Mouse (Mus musculus): ENCODE data around the gene T.

Gene T

DNA sequence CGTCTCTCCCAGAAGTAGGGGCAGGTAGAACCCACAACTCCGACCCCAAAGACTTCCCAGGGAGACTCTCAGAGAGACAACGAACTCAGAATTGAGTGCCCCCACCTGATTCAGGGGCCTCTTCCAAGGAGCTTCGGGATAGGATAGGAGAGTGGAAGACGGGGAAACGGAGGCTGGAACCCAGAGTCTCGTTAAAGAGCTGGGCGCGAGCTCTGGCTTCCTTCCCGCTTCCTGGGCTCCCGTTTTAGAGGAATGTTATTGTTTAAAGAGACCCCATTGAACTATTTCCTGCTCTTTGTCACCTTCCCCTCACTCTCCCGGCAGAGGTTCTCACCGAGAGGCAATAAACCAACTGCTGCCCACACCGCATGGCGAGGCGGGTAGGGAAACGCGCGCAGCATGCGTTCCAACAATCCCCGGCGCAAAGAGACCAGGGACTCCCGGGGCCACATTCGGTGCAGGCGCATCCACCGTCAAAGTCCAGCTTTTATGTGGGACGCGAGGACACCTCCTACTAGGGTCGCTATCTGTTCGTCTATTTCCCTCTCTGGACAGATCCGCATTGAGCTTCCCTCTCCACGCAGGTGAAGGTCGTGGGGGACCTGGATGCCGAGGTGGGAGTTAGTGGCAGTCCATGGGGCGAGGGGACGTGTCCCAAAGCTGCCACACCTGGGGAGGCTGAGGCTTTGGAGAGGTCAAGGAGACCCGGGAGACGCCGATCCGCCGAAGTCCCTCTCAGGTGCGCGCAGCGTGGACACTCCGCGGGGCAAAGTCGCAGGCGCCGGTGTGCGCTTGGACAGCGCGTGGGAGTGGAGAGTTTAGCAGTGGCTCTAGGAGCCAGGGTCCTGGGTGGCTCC is 874 bp upstream of the T start:
- DNase-seq: no peak

GRCm38 (mm10) chr17:8436184-8436583 is 2.0 kb downstream of the T start:
- DNase-seq: no peak

DNA sequence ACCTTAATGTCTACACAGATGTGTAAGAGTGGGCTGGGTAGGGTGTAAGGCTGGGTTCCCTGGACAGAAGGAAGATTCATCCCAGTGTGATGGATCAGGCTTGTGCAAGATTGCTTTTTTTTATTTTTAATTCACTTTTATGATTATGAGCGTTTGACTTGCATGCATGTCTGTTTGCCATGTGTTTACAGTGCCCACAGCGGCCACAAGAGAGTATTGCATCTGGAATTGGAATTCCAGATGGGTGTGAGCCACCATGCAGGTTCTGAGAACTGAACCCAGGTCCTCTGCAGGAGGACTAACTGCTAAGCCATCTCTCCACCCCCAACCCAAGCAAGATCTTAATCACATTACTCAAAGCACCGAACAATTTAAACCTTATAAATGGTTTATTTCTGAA is 9.8 kb downstream of the T start:
- DNase-seq: no peak

DNA sequence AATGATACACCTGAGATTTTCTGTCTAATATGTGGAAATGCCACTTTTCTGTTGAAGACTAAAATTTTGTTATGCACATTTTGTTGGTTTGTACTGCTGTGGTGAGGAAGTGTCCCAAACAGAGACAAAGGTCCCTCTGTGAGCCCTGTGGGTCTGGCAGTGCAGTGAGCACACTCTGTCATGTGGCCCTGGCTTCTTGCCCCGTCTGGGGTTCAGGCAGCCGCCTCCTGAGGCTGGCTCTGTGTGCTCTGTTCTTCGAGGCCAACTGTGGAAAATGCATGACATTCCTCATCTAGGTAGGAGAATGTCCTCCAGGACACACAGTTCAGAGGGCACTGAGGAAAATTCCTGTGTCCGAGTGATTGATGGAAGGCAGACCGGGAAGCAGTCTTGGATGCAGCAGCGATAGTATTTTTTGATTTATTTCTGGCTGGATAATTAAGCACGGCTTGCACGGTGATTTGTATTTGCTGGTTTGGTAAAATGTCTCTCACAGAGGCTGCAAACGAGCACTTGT is 13.5 kb downstream of the T start:
- DNase-seq: no peak

DNA sequence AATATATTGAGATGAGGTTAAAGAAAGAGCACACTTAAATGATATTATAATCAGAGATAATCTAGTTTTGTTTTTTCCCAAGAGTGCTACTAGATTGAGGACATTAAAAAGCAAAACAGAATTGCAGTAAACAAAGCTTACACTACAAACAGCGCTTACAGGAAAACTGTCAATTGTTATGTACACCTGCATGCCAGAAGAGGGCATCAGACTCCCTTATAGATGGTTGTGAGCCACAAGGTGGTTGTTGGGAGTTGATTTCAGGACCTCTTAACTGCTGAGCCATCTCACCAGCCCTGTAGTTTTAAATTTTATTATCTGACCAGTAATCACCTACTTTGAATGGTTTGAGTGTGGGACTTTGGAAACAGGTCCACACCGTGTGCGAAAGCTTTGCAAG is 14.1 kb downstream of the T start:
- DNase-seq: no peak

DNA sequence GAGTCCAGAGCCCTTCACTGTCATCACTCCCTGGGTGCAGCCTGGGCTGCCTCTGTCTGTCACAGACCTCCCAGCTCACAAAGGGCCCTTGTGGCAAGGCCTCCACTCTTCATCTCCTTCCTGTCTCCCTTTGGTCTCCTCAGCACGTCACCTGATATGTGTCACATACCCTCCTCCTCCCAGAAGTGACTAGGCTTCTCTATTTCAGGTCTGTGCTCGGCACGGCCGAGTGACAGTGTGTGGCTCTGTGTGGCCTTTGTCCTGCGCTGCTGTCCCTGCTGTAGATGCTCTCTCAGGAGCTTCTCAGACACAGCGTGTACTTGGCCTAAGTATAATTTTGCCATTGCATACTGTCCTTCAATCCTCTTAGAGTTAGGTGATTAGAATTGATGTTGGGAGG is 21.0 kb downstream of the T start:
- no peak for DNase-seq

DNA sequence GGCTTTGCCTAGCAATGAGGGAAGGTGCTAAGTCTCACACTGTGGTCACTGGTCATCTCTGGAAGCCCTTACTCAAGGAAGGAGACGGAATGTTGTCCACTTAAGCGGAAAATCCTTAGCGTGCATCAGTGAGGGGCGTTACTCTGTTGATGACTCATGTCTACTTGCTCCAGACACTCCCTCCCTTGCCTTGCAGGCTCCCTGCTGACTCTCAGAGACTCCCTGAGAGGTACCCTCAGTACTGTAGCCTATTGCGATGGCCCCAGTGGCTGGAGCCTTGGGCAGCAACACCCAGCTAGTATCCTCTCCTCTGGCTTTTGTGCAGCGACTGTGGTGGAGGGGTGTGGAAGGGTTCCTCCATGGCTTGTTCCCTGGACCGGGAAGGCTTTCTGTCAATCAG is 21.4 kb downstream of the T start:
- DNase-seq: no peak

GRCm38 (mm10) chr17:8456856-8457460 is 22.7 kb downstream of the T start:
- no peak for DNase-seq

GRCm38 (mm10) chr17:8461568-8461967 is 27.3 kb downstream of the T start:
- peak; percentile 33 for DNase-seq

DNA sequence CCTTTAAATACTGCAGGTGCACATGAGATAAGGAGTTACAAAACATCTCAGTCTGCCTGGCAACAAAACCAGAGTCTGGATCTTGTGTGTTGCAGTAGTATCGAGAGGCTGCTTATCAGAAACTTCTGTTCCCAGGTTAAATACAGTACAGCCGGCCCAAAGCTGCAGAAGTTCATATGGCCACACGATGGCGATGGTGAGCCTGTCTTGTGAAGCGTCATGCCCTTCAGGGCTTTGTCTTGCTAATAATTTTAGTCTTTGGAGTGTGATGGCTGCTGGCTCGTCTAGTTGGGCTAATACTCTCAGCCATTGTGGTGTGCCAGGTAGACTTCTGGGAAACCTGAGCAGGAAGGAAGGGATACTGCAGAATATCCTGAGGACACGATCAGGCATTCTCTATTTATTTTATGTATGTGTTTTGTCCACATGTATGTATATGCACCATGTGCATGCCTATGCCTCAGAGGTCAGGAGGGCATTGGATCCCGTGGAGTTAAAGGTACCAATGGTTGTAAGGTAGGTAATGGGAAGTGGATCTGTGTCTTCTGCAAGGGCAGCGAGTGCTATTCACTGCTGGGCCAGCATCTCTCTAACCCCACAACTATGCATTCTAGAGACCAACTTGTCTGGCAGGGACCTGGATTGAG is 29.4 kb downstream of the T start:
- DNase-seq: peak; percentile 63

DNA sequence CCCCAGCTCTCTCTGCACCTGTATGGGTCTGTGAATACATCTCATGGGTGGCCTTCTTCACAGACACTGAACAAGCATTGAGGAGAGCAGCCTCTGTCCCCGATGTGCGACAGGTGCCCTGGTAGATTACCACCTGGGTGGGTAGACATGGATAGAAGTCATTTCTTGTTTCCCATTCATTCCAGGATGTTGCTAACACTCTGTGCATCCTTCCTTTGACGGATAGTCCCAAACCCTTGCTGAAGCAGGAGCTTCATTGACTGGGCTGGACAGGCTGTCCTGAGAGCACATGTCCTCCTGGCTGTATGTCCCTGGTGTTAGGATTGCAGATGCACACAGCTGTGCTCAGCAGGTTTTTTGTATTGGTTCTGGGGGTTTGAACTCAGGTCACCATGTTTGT is 33.5 kb downstream of the T start:
- DNase-seq: no peak

- DNase-seq: peak; percentile 72
These were observed 34.6 kb downstream of the T start for GRCm38 (mm10) chr17:8468716-8469344.

DNA sequence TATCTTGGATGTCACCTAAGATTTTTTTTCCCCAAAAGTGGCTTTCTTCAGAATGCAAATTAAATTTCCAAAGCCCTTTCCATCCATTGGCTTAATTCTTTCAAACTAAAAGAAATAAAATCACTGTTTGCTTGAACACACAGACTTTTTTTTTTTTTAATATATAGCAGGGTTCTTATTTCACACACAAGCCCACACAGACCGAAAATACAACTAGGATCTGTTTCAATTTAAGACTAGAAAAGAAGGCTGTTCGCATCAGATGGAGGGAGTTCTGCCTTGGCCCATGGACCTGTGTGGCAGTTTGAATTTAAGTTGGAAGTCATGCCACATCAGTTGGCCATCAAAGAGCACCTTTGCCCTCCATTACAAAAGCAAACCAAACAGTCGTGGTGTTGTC is 44.3 kb downstream of the T start:
- DNase-seq: no peak

DNA sequence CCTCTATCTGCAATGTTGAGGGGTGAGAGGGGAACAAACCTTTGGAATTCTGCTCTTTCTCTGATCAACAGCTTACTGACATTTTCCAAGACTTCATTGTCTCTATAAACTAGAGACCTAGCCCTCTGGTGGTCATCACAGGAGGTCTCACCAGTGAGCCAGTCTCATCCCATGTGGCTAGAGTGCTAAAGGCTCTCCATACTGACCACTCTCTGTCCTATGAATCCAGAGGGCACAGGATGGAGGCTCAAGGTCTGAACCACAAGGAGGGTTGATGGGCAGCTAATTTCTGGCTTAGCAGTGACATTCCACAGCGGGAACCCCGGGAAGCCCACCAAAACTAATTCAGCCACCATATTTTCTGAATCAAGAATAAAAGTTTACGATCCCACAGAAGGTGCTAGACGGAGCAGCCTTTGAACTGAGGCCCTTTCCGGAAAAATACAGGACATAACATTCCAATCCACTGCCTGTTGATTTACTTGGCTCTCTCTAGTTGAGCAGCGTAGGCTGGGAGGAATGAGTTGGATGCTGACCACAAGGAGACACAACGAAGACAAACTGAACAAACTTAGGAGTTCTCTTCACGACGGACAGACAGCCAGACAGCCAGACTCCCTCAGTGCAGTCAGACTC is 45.4 kb downstream of the T start:
- DNase-seq: no peak

- DNase-seq: no peak
These were observed 47.6 kb downstream of the T start for GRCm38 (mm10) chr17:8481797-8482196.

- no peak for DNase-seq
These were observed 48.7 kb downstream of the T start for GRCm38 (mm10) chr17:8482876-8483275.

DNA sequence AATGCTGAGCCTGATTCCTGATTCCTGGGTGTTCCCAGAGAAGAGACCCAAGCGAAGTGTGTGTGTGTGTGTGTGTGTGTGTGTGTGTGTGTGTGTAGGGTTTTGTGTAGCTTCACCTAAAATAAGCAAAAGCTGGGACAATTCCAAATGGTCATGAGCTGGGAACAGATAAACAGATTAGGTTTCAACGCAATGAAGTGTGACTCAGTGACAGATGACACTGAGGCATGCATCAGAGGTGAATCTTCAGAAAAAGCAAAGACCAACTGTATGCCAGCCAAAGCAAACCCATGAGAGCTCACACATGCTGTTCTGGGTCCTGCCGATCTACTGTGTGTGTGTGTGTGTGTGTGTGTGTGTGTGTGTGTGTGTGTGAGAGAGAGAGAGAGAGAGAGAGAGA is 50.0 kb downstream of the T start:
- no peak for DNase-seq

- no peak for DNase-seq
These were observed 50.9 kb downstream of the T start for GRCm38 (mm10) chr17:8485146-8485545.

GRCm38 (mm10) chr17:8487824-8488223 is 53.6 kb downstream of the T start:
- DNase-seq: peak; percentile 13

DNA sequence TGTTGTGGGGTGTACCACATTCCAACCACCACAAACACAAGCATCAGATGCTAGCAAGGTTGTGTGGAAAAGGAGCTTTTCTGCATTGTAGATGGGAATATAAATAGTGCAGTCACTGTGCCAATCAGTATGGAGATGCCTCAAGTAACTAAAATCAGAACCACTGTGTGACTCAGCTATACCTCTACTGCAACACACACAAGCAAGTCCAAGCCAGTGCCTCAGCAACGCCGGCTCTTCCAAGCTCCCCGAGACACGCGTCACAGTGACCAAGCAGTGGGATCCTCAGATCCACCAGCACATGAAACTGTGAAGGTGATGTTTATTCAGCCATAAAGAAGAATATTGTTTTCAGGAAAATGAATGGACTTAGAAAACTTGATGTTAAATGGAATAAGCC is 56.7 kb downstream of the T start:
- no peak for DNase-seq

Data from lung, postnatal 36 days (tissue).